Mouse (Mus musculus) 3134 (cell line): ENCODE measurements at regions not wholly inside any gene's neighbourhood (a gene's known extent, or its start where the extent isn't known, plus 50 kb on each side); places are given as distances from the start of the nearest gene placed in this dataset.

Experiments used
- DNase-seq: peaks from one replicate; pipeline ENCODE4 v3.0.0-alpha.2; 2011; ENCODE audit warnings: low spot score; ENCODE audit not compliant: insufficient read length; ENCODE audit errors: extremely low read depth

- DNase-seq: no peak
These were observed 1002.8 kb upstream of the Adgrl2 start for GRCm38 (mm10) chr3:149993199-149993598.

GRCm38 (mm10) chr3:149987801-149988200 is 997.4 kb upstream of the Adgrl2 start:
- DNase-seq: no peak

DNA sequence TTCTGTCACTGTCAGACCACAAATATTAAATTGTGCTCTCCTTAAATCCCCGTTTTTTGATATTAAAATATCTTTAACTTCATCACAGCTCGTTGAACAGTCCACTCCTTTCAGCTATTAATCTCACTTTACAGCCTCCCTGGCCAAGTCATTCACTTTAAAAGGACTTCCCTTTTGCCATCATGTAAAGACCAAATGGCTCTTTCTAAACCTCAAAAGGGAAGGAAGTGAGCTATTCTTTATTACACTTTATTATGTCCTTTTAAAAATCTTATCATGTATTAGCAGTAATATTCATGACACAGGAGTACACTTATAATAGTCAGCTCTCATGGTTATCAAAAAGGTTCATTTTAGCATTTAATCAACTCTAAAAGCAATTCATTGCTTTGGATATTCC is 966.6 kb upstream of the Adgrl2 start:
- DNase-seq: no peak

DNA sequence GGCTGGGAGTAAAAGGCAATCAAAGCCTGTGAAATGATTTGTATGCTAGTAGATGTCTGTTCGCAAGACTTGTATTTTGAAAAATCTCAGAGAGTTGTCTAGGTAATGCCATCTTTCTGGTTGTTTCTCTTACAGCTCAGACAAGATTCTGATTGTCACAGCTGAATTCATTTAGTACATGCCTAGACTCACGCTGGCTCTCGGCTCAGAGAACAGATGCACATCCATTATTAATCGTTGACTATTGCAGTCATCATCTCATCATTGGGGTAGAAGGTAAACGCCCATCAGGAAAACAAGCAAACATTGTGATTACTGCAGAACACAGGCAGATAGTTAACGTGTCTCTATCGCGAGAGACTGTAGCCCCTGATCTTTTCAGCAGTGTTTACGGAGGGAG is 945.8 kb upstream of the Adgrl2 start:
- DNase-seq: no peak

- DNase-seq: no peak
These were observed 944.5 kb upstream of the Adgrl2 start for GRCm38 (mm10) chr3:149934832-149935231.

DNA sequence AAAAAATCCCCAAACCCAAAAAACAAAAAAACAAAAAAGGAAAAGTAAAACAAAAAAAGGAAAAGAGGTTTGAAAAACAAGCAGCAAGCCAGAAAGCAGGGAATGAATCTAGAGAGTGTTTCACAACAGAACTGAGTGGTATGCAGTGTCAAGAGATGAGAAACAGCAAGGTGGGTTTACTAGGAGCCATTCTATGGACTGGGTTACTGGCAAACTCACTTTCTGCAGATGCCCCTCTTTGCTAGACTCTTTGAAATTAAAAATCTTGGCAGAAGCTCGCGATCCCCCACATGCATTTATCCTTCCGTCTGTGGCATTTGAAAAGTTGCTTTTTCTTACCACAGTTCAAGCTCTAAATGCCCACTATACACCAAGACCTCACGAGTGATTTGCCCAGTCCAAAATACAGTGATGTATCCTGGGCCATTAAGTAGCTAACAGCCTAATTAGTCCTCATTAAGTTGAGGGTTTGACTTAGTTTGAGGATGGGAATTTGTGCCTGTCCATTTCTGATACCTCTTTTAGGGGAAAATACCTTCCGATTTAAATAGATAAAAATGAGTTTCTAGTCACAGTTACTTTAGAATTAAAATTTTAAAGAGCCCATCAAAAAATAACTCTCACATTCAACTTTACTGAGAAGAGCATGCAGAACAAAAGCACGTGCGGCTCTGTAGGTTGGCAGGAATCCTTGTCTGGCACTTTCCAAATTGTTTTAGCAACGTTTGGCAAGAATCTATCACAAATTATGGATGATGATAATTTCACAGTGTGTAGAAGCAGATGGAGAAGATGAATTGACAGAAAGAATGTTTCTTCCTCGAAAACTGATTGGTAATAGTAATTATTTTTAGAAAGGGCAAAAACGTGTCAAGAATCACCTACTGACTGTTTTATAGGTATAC is 938.4 kb upstream of the Adgrl2 start:
- DNase-seq: no peak

GRCm38 (mm10) chr3:149920206-149920605 is 929.9 kb upstream of the Adgrl2 start:
- DNase-seq: no peak

DNA sequence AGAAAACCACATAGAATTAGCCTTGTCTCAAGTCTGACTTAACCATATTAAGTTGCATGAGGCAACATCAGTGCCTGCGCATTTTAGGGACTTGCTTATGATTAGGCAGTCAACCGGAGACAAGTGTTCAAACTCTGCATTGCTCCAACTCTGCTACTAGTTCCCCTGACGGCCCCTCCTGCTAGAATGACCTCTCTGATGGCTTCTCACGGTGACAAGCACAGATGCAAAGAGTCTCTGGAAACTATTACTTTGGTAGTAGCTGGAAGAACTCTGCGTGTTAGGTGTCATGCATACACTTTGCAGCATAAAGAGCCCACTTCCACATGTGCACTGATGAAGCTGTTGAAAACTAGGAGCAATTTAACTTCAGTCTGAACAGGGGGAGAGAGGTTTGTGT is 927.8 kb upstream of the Adgrl2 start:
- DNase-seq: no peak

DNA sequence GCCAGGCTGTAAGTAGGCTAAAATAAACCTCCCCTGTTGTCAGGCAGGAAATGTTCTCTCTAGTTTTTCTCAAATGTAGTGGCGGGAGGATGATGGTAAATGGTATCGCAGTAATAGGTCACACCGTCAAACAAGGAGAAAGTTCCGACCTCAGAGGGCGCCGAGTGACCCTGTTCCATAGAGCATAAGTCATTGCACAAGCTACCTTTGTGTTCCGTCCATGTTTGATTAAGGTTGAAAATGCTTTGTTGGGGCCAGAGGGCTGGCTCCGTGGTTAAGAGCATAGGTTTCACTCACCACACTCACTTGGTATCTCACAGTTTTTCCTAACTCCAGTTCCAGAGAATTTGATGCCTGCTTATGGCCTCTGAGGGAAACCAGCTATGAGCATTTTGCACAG is 920.4 kb upstream of the Adgrl2 start:
- DNase-seq: no peak

- no peak for DNase-seq
These were observed 911.4 kb upstream of the Adgrl2 start for GRCm38 (mm10) chr3:149901783-149902182.

DNA sequence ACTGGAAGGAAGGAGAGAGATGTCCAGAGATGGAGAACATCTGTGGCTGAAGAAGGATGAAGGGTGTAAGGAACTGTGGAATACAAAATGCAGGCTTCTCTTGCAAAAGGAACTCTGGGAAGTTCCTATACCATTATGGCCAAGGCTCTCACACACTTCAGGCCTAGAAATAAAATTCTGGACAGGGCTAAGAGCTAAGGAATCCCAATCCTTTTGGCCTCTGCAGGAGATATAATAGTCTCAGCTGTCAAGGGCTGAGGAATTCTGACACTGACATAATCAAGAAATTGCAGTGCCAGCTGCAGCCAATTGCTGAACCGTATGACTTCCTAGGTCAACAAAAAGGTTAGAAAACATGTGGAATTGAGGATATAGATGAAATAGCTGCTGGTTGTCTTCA is 886.2 kb upstream of the Adgrl2 start:
- DNase-seq: no peak

DNA sequence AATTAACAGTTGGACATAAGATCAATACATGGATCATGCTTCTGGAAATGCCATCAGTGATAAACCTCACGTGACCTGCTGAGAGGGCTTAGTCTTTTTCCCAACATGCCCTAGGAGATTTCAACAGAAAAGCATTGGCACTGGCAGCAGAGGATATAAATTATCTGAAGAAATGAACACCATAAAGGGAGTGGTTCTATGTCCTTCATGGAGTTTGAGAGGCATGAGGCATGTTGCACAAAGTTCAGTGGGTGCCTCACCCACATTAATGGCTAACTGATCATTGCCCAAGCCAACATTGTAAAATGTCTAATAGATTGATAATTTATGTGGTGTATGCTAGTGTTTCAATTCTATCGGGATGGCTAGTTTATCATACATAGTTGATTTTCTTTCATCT is 875.6 kb upstream of the Adgrl2 start:
- no peak for DNase-seq

DNA sequence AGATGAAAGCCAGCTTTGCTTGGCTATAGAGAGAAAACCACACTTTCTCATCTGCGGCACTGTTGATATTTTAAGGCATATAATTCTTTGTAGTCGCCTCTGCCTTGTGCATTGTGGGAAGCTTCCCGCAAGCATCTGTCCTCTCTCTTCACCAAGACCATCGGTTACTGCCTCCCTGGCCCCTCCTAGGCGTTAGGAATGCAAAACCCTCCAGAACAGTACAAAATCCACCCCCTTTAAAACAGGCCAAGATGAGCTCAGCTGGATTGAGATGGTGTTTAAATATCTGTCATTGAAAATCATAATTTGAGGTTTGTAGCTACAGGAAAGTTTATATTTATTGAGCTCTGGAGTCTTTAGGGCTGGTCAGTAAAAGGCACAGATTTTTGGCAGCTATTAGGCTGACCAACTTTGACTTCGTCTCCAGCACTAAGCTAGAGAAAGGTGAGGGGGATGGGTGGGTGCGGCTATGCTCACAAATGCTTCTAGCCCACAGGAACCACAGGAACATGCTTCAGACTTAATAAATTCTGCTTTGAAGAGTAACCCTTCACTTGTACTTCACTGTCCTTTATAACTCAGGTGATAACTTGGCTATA is 856.7 kb upstream of the Adgrl2 start:
- DNase-seq: no peak

GRCm38 (mm10) chr3:149845826-149846486 is 855.6 kb upstream of the Adgrl2 start:
- DNase-seq: no peak

GRCm38 (mm10) chr3:149845083-149845825 is 854.9 kb upstream of the Adgrl2 start:
- DNase-seq: no peak

DNA sequence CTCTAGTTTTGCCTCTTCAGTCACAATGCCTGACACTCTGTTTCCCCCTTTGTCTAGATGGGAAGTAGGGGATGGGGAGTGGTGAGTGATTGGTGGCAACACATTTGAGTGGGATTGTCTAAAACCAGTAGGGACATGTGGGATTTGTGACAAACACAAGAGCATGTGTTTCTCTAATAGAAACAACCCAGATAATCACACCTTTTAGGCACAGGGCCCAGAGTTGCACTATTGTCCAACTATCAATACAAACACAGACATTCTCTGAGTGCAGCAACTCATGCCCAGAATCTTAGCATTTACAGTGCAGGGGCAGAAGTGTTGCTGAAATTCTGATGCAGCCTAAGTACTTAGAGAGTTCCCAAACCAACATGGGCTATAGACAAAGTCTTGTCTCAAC is 847.6 kb upstream of the Adgrl2 start:
- no peak for DNase-seq

GRCm38 (mm10) chr3:149836467-149837233 is 846.3 kb upstream of the Adgrl2 start:
- no peak for DNase-seq

- no peak for DNase-seq
These were observed 836.8 kb upstream of the Adgrl2 start for GRCm38 (mm10) chr3:149827181-149827580.

DNA sequence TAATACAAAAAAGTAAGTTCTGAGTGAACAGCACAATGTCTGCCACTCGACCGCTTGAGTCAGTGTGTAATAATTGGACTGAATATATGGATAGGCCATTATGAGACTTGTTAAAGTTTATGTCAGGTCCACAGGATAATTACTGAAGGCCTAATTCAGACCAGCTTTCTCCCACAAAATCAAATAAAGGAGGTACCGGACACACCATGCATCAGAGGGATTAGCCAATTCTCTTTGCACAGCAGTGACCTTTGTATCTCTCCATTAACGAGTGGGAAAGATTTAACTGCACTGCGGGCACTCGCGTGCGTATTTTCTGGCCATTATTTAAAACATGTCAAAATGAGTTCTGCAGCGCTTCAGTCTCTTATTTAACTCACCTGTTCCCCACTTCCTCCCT is 836.4 kb upstream of the Adgrl2 start:
- DNase-seq: no peak

GRCm38 (mm10) chr3:149820670-149821069 is 830.3 kb upstream of the Adgrl2 start:
- DNase-seq: no peak
